Mouse (Mus musculus) right cerebral cortex, postnatal 25 days (tissue): Measurements from ENCODE around the gene Elmod1.
A peak's percentile ranks its signal among the peaks of the same experiment; 100 is the strongest.
"Not testable (repeated sequence)": the region's sequence is repeated elsewhere in the genome, so short reads cannot be mapped to it uniquely, and the experiment has no call there.

ENCODE experiments used
- DNase-seq: peaks from one replicate; pipeline ENCODE4 v3.0.0; 2022

The Elmod1 gene

DNA sequence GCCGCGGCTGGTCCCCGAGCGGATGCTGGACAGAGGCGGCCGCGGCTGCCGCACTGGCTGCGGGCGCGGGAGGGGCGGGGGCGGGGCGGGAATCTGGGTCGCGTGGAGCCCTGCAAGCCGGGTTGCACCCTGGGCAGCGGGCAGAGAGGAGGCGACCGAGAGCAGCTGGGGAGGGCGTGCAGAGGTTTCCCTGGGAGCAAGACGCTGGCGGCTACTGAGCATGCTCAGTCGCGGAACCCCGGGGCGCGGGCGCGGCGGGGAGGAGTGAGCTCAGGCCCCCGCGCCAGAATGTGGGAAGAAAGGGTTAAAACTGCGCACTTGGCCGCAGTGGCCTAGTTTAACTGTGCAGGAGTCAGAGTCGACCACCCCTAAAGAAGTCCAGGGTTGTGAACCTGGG lies at the start of gene Elmod1:
Gene Elmod1 (minus strand): TSS at position 180 of the 397 bp plus-strand sequence.
- DNase-seq = peak; percentile 82

DNA sequence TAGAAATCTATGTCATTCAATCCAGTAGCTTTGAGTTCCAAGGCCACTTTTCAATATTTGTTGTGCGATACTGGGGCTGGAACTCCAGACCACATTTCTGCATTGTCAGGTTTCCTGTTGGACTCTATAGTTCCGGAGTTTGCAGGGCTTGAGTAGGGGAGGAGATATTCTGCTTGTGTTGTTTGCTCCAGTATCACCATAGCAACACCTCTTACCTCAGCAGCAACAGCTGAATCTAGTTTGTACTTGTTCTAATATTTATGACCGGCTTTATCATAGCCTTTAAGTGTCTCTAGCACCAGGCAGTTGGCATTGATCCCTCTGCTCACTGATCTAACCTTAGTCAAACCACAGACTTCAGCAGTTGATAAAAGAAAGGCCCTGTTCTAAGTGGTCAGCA lies 47.7 kb upstream of the Elmod1 start:
- no peak for DNase-seq

DNA sequence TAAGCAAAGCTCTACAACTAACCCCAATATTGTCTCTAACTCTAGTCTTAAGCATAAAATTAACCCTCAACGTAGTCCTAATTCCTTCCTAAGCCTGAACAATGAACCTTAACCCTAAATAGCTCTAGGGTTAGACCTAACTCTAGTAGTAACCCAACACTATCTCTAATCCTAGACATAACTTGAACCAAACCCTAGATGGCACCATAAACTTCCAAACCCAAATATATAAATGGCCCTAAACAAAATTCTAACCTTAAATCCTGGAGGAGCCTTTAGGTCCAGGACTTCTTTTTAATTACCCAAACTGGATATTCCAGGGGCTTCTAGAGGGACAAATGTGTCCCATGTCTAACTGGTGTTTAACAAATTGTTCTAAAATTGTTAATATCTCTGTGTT lies 19.4 kb upstream of the Elmod1 start:
- no peak for DNase-seq

DNA sequence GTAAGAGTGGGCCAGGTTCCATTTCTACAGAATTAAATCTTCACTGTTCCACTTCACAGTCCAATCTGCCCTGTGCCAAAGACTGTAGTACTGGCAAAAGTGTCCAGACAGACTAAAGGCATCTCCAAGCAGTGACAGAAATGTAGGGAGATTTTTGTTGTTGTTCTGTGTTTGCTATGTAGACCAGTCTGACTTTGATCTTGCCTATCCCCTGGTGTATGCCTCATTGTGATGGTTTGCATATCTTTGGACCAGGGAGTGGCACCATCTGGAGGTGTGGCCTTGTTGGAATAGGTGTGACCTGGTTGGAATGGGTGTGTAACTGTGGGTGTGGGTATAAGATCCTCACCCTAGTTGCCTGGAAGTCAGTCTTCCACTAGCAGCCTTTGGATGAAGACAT lies 17.5 kb upstream of the Elmod1 start:
- DNase-seq = not testable (repeated sequence)

DNA sequence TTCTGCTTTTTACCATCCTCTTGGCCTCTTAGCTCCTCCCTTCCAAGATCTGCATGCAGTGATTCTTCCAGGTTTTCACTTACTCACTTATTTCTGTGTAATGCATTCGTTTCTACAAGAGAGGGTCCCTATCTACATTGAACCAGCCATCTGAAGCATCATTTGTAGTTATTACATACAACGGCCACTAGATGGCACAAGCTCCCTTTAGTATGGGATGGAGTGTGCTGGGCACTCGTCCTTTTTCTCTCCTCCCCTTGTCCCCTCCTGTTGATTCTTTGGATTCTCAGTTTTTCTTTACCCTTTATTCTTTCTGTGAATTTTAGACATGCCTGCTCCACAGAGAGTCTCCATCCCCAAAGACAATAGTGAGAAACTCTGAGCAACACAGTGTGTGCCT lies 15.8 kb upstream of the Elmod1 start:
- no peak for DNase-seq

DNA sequence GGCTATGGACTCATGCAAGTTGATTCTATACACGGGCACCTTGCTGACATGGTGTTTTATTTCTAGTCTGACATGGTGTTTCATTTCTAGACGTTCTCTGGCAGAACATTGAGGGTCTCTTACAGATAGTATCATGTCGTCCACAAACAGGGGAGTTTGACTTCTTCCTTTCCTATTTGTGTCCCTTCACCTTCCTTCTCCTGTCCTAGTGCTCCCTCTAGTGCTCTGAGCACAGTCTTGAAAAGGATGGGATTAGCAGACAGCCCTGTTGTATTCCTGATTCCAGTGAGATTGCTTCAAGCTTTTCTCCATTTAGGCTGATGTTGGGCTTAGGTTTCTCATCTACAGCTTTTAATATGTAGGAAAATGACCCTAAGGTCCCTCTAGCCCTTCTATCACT lies 11.9 kb upstream of the Elmod1 start:
- peak; percentile 37 for DNase-seq

DNA sequence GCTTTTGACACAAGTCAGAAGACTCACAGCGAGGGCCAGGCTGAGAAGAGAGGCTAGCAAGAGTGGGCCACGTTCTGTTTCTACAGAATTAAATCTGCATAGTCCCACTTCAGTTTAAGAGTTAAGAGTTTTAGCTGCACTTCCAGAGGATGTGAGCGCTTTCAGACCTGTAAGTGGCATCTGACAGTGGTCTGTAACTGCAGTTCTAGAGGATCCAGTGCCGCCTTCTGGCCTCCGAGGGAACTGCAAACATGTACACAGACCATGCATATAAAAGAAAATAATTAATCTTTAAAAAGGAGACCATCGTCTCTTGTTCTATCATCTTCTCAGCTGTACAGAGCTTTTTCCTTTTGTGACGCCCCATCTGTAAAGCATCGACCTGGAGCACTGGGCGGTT lies 9.8 kb upstream of the Elmod1 start:
- DNase-seq = no peak

DNA sequence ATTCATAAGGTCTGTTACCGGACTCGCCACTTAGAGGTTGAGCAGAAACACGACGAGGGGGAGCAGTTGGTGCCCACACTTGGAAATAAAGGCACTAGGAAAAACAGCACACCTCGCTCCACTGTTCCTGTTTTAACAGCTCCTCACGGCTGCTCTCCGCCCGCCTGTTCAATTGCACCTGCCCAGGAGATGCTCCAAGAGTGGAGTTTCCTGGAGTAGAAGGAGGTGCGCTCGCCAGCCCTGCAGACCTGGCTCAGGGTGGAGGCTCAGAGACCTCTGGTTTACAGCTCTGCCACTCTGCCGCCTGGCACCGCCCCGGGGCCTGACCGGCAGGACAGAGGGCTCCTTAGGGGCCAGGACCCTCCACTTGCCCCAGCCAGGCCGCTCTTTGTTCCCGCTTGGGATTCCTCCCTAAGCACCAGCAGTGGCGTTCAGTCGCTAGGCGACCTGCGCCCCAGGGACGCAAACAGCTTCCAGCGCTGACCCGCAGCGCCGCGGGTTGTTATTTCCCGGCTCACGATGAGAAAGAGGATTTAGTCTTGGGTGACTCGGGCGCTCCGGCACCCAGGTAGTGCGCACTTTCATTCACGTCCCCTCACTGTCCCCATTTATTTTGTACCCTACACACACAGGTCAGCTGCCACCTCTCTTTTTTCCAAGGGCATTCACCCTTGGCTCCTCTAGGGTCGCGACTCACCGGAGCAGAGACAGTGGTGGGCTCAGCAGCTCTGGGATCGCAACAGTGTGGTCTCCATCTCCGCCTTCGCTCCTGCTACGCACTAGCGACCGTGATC lies 576 bp downstream of the Elmod1 start:
- DNase-seq = peak; percentile 63

DNA sequence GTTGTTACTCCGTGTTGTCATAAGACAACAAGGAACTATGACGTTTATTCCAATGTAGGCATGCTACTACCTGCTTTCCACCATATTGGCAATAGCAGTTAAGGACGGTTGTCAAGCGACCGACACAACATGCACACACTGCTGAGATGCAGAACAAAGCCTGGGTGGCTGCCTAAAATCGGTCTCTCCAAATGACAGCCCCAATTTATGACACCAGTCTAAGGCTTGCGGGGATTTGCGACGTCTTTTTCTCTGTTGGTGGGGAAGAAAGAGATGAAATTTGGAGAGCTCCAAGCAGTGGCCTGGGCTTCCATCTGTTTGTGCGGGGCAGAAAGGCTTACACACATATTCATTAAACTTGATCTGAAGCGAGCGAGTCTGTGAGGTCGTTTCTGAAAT lies 1.2 kb downstream of the Elmod1 start:
- peak; percentile 39 for DNase-seq

DNA sequence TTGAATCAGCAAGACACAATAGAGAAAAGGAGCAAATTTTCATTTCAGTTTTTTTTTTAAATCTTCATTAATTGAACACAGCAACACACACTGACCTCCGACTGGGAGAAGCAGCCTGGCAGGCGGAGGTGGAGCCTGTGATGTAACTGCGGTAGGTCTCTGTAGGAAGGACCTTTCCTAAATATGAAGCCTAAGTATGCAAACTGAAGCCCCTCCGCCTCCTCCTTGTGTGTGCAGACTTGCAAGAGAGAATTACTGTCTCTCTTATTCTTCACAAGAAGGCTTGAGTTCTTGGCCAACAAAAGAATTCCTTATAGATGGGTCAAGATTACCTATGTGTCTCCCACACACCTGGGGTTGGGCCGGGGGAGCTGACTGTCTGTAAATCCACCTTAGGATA lies 1.9 kb downstream of the Elmod1 start:
- peak; percentile 18 for DNase-seq

DNA sequence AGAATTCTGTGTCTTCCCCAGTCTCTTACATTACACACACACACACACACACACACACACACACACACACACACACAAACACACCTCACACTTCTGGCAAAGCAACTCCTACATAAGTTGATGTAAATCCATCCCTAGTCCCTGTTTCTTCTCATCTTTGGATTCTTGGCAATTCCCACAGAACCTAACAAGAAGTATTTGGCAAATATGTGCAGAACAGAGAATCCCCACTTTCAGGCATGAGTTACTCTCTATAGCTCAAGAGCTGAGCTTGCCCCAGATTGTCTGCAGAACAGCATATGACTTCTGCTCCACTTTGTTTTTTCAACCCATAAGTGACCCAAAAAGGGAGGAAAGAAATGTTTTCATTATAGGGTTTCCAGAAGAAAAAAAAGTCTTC lies 2.7 kb downstream of the Elmod1 start:
- DNase-seq = no peak

DNA sequence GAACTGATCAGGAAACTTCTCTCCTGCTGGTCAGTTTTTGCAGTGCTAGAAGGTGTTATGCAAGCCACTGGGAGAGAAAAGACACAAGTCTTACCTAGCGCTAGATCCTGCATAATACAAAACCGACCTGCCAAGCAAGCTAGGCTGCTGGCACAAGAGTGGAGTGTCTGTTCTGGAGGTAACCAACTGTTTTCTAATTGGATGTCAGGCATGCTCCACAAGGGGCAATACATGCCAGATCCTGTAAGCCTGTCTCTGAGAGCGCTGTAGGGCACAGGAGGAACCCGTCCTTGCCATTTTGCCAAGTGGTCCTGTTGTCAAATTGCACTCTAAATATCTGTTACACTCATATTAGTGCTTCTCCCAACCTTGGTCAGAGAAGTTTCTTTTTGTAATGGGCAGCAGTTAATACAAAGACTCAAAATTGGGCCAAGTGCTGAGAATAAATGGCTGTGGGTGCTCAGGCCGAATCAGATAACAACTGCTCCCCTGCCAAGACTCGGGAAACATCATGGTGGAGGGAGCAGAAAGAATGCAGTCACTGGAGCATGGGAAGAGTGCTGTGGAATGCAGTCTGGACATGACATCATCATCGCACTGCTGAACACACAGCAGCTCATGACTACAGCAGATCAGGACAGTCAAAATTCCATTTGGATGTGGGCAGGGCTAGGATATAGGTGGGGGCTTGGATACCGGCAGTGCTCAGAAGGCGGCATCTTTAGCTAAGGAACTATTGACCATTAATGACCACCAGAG lies 7.3 kb downstream of the Elmod1 start:
- no peak for DNase-seq

DNA sequence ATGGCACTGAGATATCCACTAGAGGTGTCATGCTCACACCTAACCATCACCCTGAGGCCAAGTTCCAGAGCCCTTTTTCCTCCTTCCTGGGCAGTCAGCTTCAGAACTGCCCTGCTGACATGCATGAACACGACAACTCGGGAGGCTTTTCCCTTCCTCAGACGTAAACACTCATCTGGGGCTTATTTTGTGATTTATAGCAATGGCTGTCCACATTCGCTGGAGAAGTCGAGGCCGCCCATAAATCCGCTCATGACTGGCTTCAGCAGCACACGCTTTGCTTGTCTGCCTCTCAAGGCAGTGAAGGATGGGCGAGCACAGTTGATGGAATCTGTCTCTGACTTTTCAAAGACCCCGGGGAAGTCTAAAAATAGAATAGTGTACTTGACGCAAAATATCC lies 18.1 kb downstream of the Elmod1 start:
- DNase-seq = no peak

DNA sequence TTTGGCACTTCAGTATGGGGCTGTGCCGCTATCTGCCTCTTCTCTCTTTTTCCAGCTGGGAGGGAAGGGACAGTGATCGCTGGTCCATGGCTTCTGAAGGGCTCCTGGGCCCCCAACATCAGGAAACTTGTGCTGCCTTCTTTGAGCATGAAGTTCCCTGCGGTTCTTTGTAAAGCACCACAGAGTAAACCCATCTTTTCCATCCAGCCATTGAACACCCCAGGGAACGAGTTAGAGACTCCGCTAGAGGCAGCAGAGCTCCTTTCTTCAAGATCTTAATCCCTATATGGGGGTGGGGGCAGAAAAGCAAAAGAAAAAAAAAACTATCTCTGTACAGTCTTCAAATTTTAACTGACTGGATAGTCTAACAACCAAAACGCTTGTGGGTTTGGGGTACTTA lies 20.2 kb downstream of the Elmod1 start:
- no peak for DNase-seq

DNA sequence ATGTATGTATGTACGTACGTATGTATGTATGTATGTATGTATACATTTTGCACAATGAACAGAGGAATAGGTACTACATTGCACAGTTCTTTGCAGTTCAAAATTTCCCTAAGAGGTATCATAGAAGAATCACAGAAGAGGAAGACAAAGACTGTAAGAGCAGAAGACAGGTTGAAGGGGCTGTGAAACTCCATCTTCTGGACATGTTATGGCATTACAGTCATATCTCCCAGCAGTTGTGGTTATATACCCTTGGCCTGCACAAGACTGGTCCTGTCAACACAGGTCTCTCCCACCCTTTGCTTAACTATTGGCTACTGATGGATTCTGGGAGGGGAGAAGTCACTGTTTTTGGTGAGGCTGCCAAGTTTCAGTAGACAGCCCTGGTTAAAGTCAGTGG lies 27.6 kb downstream of the Elmod1 start:
- DNase-seq = no peak

DNA sequence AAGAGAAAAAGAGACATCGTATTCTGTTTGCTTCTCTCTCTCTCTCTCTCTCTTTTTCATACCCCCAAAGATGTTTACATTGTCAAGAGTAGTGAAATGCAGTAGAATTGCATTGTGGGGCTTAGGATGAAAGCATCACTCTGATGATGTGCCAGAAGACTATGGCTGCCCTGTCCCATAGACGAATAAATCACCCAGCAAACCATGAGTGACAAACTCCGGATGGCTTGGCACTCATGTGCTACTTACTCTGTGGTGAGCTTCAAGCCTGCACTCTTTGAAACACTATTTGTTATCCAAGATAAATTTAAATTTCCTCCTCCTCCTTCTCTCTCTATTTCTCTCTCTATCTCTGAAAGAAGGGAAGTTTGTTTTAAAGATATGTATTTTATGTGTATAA lies 36.5 kb downstream of the Elmod1 start:
- DNase-seq = no peak

DNA sequence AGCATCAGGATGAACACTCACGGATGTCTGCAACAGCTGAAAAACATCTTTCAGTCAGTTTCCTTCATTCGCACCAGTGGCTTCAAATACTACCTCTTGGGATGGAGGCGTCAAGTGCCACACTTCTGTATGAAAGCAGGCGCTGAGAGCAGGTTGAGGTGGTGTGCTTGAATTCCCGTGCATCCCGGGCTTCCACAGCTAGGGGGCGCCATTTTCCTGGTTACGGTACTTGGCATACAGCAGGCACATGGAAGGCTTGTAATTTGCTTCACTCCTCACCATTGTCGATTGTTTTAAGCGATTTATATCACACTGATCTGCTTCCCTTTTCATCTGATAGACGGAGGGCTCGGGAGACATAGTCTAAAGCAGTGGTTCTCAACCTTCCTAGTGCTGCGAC lies 40.9 kb downstream of the Elmod1 start:
- DNase-seq = no peak

DNA sequence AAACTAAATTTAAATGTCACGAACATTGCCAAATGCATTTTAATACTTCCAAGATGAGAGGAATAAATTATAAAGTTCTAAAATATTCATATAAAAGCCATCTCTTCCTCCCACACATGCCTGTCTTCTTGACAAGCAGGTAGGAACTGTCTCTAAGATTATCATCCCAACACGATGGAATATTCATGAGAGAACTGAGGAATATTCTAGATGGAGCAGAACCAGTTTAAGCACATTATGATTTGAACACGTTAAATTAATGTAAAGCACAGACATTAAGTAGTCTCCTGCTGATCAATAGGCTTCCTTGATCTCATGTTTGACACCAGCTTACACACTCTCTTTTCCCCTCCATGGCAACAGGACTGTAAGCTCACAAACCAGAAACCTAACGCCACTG lies 41.7 kb downstream of the Elmod1 start:
- DNase-seq = no peak

DNA sequence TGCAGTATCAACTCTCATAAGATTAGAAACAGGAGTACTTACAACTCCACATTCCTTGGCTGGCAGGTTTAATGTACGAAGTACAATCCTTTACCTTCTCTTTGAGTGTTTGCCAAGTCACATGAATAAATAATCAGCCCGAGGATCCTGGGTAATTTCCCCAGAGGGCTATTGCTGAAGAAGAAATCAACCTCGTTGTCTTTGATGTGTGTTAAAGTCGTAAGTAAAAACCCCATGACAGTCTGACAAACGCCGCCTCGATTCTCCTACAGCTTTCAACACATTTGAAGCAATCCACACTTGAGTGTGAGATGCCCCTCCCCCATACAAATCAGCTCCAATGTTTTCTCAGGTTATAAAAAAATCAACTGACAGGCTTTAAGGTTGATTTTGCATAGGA lies 44.2 kb downstream of the Elmod1 start:
- no peak for DNase-seq

DNA sequence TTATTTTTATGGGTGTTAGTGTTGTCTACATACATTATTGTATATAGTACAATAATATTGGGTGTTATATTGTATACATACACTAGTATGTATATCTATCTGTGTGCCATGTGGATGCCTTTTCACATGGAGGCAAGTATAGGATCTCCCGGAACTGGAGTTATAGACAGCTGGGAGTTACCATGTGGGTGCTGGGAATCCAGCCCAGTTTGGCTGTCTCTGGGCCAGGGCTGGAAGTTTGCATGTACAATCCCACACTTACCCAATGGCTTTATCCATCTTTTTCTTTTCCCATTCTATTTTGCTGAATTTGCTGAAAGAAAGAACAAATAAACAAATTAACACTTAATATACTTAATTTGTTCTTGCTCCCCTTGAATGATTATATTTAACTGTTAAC lies 54.0 kb downstream of the Elmod1 start:
- DNase-seq = no peak

DNA sequence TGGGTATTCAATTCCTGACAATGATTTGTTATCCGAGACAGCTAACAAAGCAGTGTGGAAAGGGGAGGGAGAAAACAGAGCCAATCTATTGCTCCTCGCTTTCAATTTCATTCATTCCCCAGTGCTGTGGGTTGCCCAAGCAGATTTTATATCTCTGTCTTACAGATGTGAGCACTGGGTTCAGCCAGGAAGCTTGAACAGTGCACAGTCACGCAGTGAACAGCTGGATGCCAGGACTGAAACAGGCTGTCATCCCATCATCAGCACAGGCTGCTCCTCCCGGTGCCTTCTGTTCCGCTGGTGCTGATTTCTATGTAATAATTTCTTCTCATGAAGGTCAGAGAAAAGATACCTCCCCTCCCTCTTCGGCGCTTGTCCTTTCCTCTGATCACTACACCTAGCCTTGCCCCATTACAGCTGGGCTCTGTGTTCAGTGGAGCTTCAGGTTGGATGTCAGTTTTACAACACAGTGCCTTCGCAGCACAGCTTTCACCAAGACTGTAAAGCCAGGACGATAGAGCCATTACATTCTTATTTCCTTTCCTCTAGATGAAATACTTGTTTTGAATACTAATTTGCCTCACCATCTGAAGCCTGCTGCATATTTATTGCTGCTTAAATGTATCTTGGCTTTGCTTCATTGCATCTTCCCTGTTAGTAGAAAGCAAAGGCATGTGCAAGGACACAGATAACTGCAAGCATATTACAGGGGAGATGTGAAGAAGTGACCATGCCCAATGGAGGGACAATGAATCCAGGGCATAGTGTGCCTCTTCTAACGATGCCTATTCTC lies 59.0 kb downstream of the Elmod1 start:
- DNase-seq = no peak

DNA sequence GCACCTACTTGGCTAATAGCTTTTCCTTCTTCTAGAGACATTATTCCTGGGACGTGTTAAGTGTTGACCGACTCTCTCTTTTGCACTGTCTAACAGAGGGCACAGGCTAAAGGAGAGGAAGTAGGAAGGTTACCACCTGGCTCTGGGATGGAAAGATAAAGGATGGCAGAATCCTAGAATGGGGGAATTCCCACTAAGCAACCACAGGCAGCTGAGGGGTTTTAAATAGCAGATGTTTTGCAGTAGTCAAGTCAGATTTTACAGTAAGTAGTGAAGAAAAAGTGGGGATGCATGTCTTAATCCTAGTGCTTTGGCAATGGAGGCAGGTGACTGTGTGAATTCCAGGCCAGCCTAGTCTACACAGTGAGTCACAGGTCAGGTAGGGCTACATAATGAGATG lies 64.3 kb downstream of the Elmod1 start:
- DNase-seq = no peak

DNA sequence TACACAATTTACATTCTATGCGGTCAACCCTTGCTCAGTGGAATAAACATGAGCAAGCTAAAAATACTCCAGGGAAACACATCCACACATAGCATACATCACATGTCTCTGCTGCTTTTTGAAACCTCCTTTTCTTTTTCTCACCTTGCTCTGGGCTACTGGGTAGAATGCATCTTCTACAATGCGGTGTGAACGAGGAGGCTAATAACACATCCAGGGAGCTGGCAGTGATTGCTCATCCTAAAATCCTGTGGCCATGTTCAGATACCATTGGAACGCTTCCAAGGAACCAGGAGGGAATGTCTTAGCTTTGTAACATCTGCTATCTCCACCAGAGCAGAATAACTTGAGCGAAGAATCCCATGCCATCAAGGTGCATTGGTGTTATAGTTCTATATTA lies 64.8 kb downstream of the Elmod1 start:
- no peak for DNase-seq

DNA sequence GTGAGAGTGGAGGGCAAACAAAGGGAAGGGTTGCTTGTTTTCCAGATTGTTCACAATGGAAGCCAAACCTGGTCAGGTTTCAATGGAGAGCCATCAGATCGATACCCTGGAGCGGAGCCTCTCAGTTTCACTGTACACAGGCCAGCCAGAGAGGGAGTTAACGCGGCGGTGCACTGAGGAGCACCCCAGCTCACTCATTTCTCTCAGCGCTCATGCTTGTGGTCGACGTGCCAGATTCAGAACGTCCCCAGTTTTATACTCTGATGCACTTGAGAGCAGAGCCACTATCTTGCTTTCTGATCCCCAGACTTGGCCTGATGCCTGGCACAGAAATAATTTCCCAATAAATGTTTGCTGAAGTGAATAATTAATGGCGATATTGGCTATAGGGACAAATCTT lies 68.3 kb downstream of the Elmod1 start:
- no peak for DNase-seq
